8 mouse cellular contexts compared by ENCODE assay signal in the genomic region with DNA sequence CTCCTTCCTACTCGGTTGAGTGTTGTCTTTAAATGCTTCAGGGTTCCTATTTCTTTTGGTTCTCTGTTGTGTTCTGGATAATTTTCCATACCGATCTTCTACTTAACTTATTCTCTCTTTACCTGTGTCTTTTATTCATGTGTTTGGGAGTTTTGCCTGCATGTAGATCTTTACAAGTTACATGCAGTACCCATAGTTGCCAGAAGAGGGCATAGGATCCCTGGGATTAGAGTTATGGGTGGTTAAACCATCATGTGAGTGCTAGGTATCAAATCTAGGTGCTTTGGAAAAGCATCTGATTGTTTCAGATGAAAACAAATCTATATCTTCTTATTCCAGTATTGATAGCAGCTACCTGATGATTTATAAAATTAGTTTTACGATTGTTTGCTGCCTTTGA. TPM values are rescaled to one million over a fixed set of nuclear protein-coding genes. Genes with fewer than 3 reads are reported as not detected.
DNase-seq lines count a peak whose midpoint lies in the region; ATAC-seq and TF ChIP-seq lines count a peak whose summit lies in the region.

No protein-coding gene starts in this region.

- no peak overlapping the region for H3K27ac ChIP-seq in left cerebral cortex, adult 2 months
- H3K27ac ChIP-seq in lung, embryonic 14.5 days (ENCODE audit: low read depth) = no peak overlapping the region

- peak; percentile 62 for TF ChIP-seq CTCF in left cerebral cortex, adult 2 months (IDR thresholded peaks at IDR 0.05)
- TF ChIP-seq CTCF in lung, embryonic 14.5 days (IDR thresholded peaks at IDR 0.05; ENCODE audit: low read depth) = peak; percentile 62

- DNase-seq in adrenal gland, postnatal 14 days = peak; percentile 21
- no peak for DNase-seq in adrenal gland, postnatal 4 days (ENCODE audit: low spot score in 2 of 2)
- DNase-seq in left cerebral cortex, adult 2 months (ENCODE audit: extremely low spot score in 1 of 2, low spot score in 2 of 2) = no peak
- DNase-seq in left cerebral cortex, adult 9 months (ENCODE audit: low spot score in 2 of 2) = no peak
- DNase-seq in adipocyte (ENCODE audit: low spot score) (peak; percentile 10), MN1 (ENCODE audit: low spot score) (no peak)
- peak; percentile 63 for DNase-seq in lung, embryonic 14.5 days
- no peak for DNase-seq in ovary, postnatal 10 days (ENCODE audit: low spot score)

- 54% methylated on average over 3 of the region's 3 CpGs for WGBS in lung, embryonic 14.5 days

- H3K4me1 ChIP-seq in lung, embryonic 14.5 days (ENCODE audit: insufficient read depth) = no peaks in the 10 kb centered on the region

- H3K9ac ChIP-seq in lung, embryonic 14.5 days = no peak overlapping the region

- no peak for ATAC-seq in lung, embryonic 14.5 days (ENCODE audit: insufficient read depth)

- no peak overlapping the region for H3K4me3 ChIP-seq in left cerebral cortex, adult 2 months
- no peak overlapping the region for H3K4me3 ChIP-seq in lung, embryonic 14.5 days (ENCODE audit: low read depth, low read length)

- H3K9me3 ChIP-seq in lung, embryonic 14.5 days (ENCODE audit: low read depth, low read length) = no peaks in the 10 kb centered on the region

- H3K36me3 ChIP-seq in lung, embryonic 14.5 days (ENCODE audit: insufficient read depth) = no peaks in the 10 kb centered on the region

- H3K4me2 ChIP-seq in lung, embryonic 14.5 days = no peak overlapping the region

- intact Hi-C loops in left cerebral cortex, adult 2 months (cut with DNase I) = no loop called here

- H3K27me3 ChIP-seq in lung, embryonic 14.5 days (ENCODE audit: insufficient read depth, low read length) = no peaks in the 10 kb centered on the region

RNA-seq across cellular contexts. Expression of a gene that starts 55.2 kb away (rescaled TPM):
- total RNA-seq in adrenal gland, postnatal 14 days (2021) = 425 and 429 TPM in 2 replicates
- 100 to 1,000 TPM; 168 to 169 TPM for total RNA-seq in adrenal gland, postnatal 4 days (2021)
- 100 to 1,000 TPM; 177 to 187 TPM for total RNA-seq in left cerebral cortex, adult 2 months (2021)
- polyA plus RNA-seq in lung, embryonic 14.5 days (2014; fragmentation: Nextera tagmentation; extraction: Ambion mirVana) = 391 and 409 TPM in 2 replicates

RNA-seq across cellular contexts. Expression of a gene that starts 55.3 kb away (rescaled TPM):
- total RNA-seq in adrenal gland, postnatal 14 days (2021) = 63.2 and 65.9 TPM in 2 replicates
- total RNA-seq in adrenal gland, postnatal 4 days (2021) = 10 to 100 TPM; 49.1 to 50.2 TPM
- total RNA-seq in left cerebral cortex, adult 2 months (2021) = 10 to 100 TPM; 34.1 to 36.9 TPM
- polyA plus RNA-seq in lung, embryonic 14.5 days (2014; fragmentation: Nextera tagmentation; extraction: Ambion mirVana) = 139 and 147 TPM in 2 replicates

Comparison
In these comparisons a context has a peak if more than half of its experiments do, and no peak if none do; other contexts are left out.
1. DNase-seq: peak in adrenal gland, postnatal 14 days (single experiment), adipocyte (single experiment) and lung, embryonic 14.5 days (single experiment); none in adrenal gland, postnatal 4 days (0 of 2), left cerebral cortex, adult 2 months (0 of 2), left cerebral cortex, adult 9 months (0 of 2), MN1 (single experiment) and ovary, postnatal 10 days (single experiment).